Mouse (Mus musculus) bone marrow macrophage, adult 2 months (primary cell): ENCODE results near the gene 1700030J22Rik.

ENCODE experiments used
- CTCF ChIP-seq: IDR thresholded peaks from 2 replicates; pipeline ENCODE4 v1.5.1; 2012; ENCODE audit warnings: low read depth, mild to moderate bottlenecking, low read length, moderate library complexity
- POLR2A ChIP-seq: IDR thresholded peaks from 2 replicates; pipeline ENCODE4 v1.6.1; 2012; ENCODE audit warnings: mild to moderate bottlenecking, low read depth, low read length, borderline replicate concordance

- TF ChIP-seq POLR2A: no peak
- TF ChIP-seq CTCF: no peak
These were observed 27.0 kb downstream of the 1700030J22Rik start for GRCm38 (mm10) chr8:116951778-116952177.
